Mouse (Mus musculus) neural tube, embryonic 11.5 days (tissue): ENCODE measurements around the gene Lrig1. TPM values are rescaled to one million over a fixed set of nuclear protein-coding genes. Genes with fewer than 3 reads are reported as not detected.
A peak's percentile ranks its signal among the peaks of the same experiment; 100 is the strongest.

Experiments used
- ATAC-seq: fragments of 200-750 bp; cut with Nextera tagmentation; 2 replicates; pipeline ENCODE4 v1.8.0; 2017; ENCODE audit warnings: moderate number of reproducible peaks, mild to moderate bottlenecking, moderate TSS enrichment, moderate library complexity; ENCODE audit not compliant: insufficient read depth, low FRiP score, low TSS enrichment
- DNase-seq: peaks from one replicate; pipeline ENCODE4 v3.0.0-alpha.2; 2015; ENCODE audit warnings: low spot score
- H3K27ac ChIP-seq: fragments of 300-500 bp; sonication (generic); 2 replicates; pipeline ENCODE4 v1.5.1; 2014; ENCODE audit warnings: low read depth, mild to moderate bottlenecking, low read length
- H3K27me3 ChIP-seq: fragments of 300-500 bp; sonication (generic); 2 replicates; pipeline ENCODE4 v1.6.1; 2014; ENCODE audit warnings: mild to moderate bottlenecking, low read length, mixed read lengths; ENCODE audit not compliant: control insufficient read depth, insufficient read depth
- H3K36me3 ChIP-seq: fragments of 300-500 bp; sonication (generic); 2 replicates; pipeline ENCODE4 v1.6.1; 2014; ENCODE audit warnings: mild to moderate bottlenecking, low read length, moderate library complexity, mixed read lengths; ENCODE audit not compliant: control insufficient read depth, insufficient read depth
- H3K4me1 ChIP-seq: fragments of 300-500 bp; sonication (generic); 2 replicates; pipeline ENCODE4 v1.6.1; 2014; ENCODE audit warnings: low read length, mixed read lengths; ENCODE audit not compliant: control insufficient read depth, insufficient read depth
- H3K4me2 ChIP-seq: fragments of 300-500 bp; sonication (generic); 2 replicates; pipeline ENCODE4 v1.6.1; 2014; ENCODE audit warnings: low read depth, mild to moderate bottlenecking, moderate library complexity
- H3K4me3 ChIP-seq: fragments of 300-500 bp; sonication (generic); 2 replicates; pipeline ENCODE4 v1.5.1; 2014; ENCODE audit warnings: low read depth, low read length
- H3K9ac ChIP-seq: fragments of 300-500 bp; sonication (generic); 2 replicates; pipeline ENCODE4 v1.6.1; 2014; ENCODE audit warnings: mild to moderate bottlenecking, low read length
- H3K9me3 ChIP-seq: fragments of 300-500 bp; sonication (generic); 2 replicates; pipeline ENCODE4 v1.6.1; 2016; ENCODE audit warnings: low read length; ENCODE audit not compliant: control insufficient read depth
- WGBS: fragments of 180-500 bp; shearing (Covaris S2); extraction: QIAGEN DNeasy Blood & Tissue Kit; methylation state at CpG from one replicate; pipeline ENCODE4 v1.1.7; 2014; 5-methylcytosine and 5-hydroxymethylcytosine counted together
- polyA plus RNA-seq: library from polyadenylated mRNA; unstranded; fragments of >200 nt; fragmentation: Nextera tagmentation; extraction: Ambion mirVana; gene quantifications from 2 replicates; pipeline ENCODE4 v1.2.1, GENCODE M21; 2014

Lrig1 gene
- polyA plus RNA-seq, 1 experiment from 2014 or later: 29.6 TPM

- ATAC-seq (no peak), DNase-seq (no peak)
- H3K27me3 ChIP-seq: no peaks in the 10 kb centered on the region
- no peak overlapping the region for H3K4me2 ChIP-seq
- no peak overlapping the region for H3K27ac ChIP-seq
- H3K9me3 ChIP-seq: no peaks in the 10 kb centered on the region
- peaks cover 38% of the 10 kb centered on the region for H3K4me1 ChIP-seq
- H3K36me3 ChIP-seq: peaks cover 4% of the 10 kb centered on the region
- WGBS: 33% methylated on average over 15 of the region's 15 CpGs
- no peak overlapping the region for H3K4me3 ChIP-seq
- H3K9ac ChIP-seq: peak overlapping the region; percentile 29
Measured at GRCm38 (mm10) chr6:94627714-94628595, 72.0 kb downstream of the Lrig1 start.

- Histone ChIP-seq H3K4me2 (no peak overlapping the region), H3K4me3 (no peak overlapping the region), H3K27me3 (no peaks in the 10 kb centered on the region), H3K27ac (no peak overlapping the region), H3K4me1 (peaks cover 30% of the 10 kb centered on the region), H3K9ac (no peak overlapping the region), H3K36me3 (peaks cover 4% of the 10 kb centered on the region; the same call in 1 of the 2 replicates), H3K9me3 (no peaks in the 10 kb centered on the region)
- no peak for DNase-seq
- ATAC-seq: no peak
- WGBS: 48% methylated on average over 2 of the region's 2 CpGs
Measured at GRCm38 (mm10) chr6:94626807-94627206, 73.2 kb downstream of the Lrig1 start.

GRCm38 (mm10) chr6:94625896-94626295, 74.1 kb downstream of the Lrig1 start:
- H3K4me1 ChIP-seq: peaks cover 21% of the 10 kb centered on the region
- DNase-seq (no peak), ATAC-seq (no peak)
- H3K27ac ChIP-seq: no peak overlapping the region
- 73% methylated on average over 5 of the region's 5 CpGs for WGBS
- no peak overlapping the region for H3K9ac ChIP-seq
- H3K4me2 ChIP-seq: no peak overlapping the region
- H3K9me3 ChIP-seq: no peaks in the 10 kb centered on the region
- H3K36me3 ChIP-seq: peaks cover 4% of the 10 kb centered on the region; the same call in 1 of the 2 replicates
- H3K27me3 ChIP-seq: no peaks in the 10 kb centered on the region
- no peak overlapping the region for H3K4me3 ChIP-seq

- peaks cover 6% of the 10 kb centered on the region; the same call in 1 of the 2 replicates for H3K36me3 ChIP-seq
Measured at GRCm38 (mm10) chr6:94624543-94624942, 75.4 kb downstream of the Lrig1 start.

GRCm38 (mm10) chr6:94622983-94623382, 77.0 kb downstream of the Lrig1 start:
- DNase-seq: peak; percentile 73
- H3K36me3 ChIP-seq: peaks cover 10% of the 10 kb centered on the region
- 87% methylated on average over 4 of the region's 4 CpGs for WGBS
- no peak for ATAC-seq
- no peak overlapping the region for H3K9ac ChIP-seq
- no peak overlapping the region for H3K27ac ChIP-seq
- H3K27me3 ChIP-seq: no peaks in the 10 kb centered on the region
- no peak overlapping the region for H3K4me3 ChIP-seq
- no peaks in the 10 kb centered on the region for H3K9me3 ChIP-seq
- peaks cover under 1% of the 10 kb centered on the region; the same call in 1 of the 2 replicates for H3K4me1 ChIP-seq
- no peak overlapping the region for H3K4me2 ChIP-seq

More at GRCm38 (mm10) chr6:94624543-94624942, 75.4 kb downstream of the Lrig1 start:
- Histone ChIP-seq H3K9ac (no peak overlapping the region), H3K9me3 (no peaks in the 10 kb centered on the region), H3K27ac (no peak overlapping the region), H3K4me1 (peaks cover 12% of the 10 kb centered on the region), H3K4me3 (no peak overlapping the region), H3K4me2 (no peak overlapping the region), H3K27me3 (no peaks in the 10 kb centered on the region)
- 94% methylated on average over 5 of the region's 5 CpGs for WGBS
- DNase-seq (no peak), ATAC-seq (no peak)

- no peak overlapping the region for H3K9ac ChIP-seq
- no peaks in the 10 kb centered on the region for H3K4me1 ChIP-seq
- peaks cover 9% of the 10 kb centered on the region for H3K36me3 ChIP-seq
- ATAC-seq (no peak), DNase-seq (no peak)
- H3K9me3 ChIP-seq: no peaks in the 10 kb centered on the region
- H3K27ac ChIP-seq: no peak overlapping the region
- no peak overlapping the region for H3K4me3 ChIP-seq
- WGBS: 91% methylated on average over 9 of the region's 9 CpGs
- no peak overlapping the region for H3K4me2 ChIP-seq
- H3K27me3 ChIP-seq: no peaks in the 10 kb centered on the region
Measured at GRCm38 (mm10) chr6:94620801-94621301, 79.1 kb downstream of the Lrig1 start.

GRCm38 (mm10) chr6:94620287-94620686, 79.7 kb downstream of the Lrig1 start:
- Histone ChIP-seq H3K4me1 (no peaks in the 10 kb centered on the region), H3K27ac (no peak overlapping the region), H3K9me3 (no peaks in the 10 kb centered on the region), H3K4me2 (no peak overlapping the region), H3K9ac (no peak overlapping the region), H3K36me3 (peaks cover 9% of the 10 kb centered on the region), H3K4me3 (no peak overlapping the region), H3K27me3 (no peaks in the 10 kb centered on the region)
- 64% methylated on average over 6 of the region's 6 CpGs for WGBS
- DNase-seq (no peak), ATAC-seq (no peak)

- H3K36me3 ChIP-seq: peaks cover 9% of the 10 kb centered on the region
- H3K9ac ChIP-seq: no peak overlapping the region
- 92% methylated on average over 5 of the region's 5 CpGs for WGBS
- H3K27me3 ChIP-seq: no peaks in the 10 kb centered on the region
- no peaks in the 10 kb centered on the region; the same call in 1 of the 2 replicates for H3K4me1 ChIP-seq
- no peak for ATAC-seq
- no peak overlapping the region for H3K4me2 ChIP-seq
- no peaks in the 10 kb centered on the region for H3K9me3 ChIP-seq
- DNase-seq: no peak
- H3K27ac ChIP-seq: no peak overlapping the region
- H3K4me3 ChIP-seq: no peak overlapping the region
Measured at GRCm38 (mm10) chr6:94618671-94619070, 81.3 kb downstream of the Lrig1 start.

- WGBS: 84% methylated on average over 4 of the region's 4 CpGs
- ATAC-seq (no peak), DNase-seq (no peak)
- peaks cover 22% of the 10 kb centered on the region for H3K36me3 ChIP-seq
- no peaks in the 10 kb centered on the region for H3K27me3 ChIP-seq
- H3K9me3 ChIP-seq: no peaks in the 10 kb centered on the region
- no peak overlapping the region for H3K4me2 ChIP-seq
- H3K9ac ChIP-seq: no peak overlapping the region
- H3K4me1 ChIP-seq: no peaks in the 10 kb centered on the region; the same call in 1 of the 2 replicates
- H3K27ac ChIP-seq: no peak overlapping the region
- H3K4me3 ChIP-seq: no peak overlapping the region
Measured at GRCm38 (mm10) chr6:94615936-94616335, 84.0 kb downstream of the Lrig1 start.
